Mouse (Mus musculus) liver, embryonic 13.5 days (tissue): ENCODE data around the gene 6330409D20Rik. TPM values are rescaled to one million over a fixed set of nuclear protein-coding genes. Genes with fewer than 3 reads are reported as not detected.
A peak's percentile ranks its signal among the peaks of the same experiment; 100 is the strongest.

Source experiments
- ATAC-seq: fragments of 200-750 bp; cut with Nextera tagmentation; 2 replicates; pipeline ENCODE4 v1.8.0; 2017; ENCODE audit warnings: low read depth, mild to moderate bottlenecking, moderate number of reproducible peaks, moderate library complexity
- DNase-seq: peaks from one replicate; pipeline ENCODE4 v3.0.0; 2022
- H3K27ac ChIP-seq: fragments of 300-500 bp; sonication (generic); 2 replicates; pipeline ENCODE4 v1.5.1; 2015; ENCODE audit warnings: moderate library complexity, mild to moderate bottlenecking, inconsistent platforms
- H3K27me3 ChIP-seq: fragments of 300-500 bp; sonication (generic); 2 replicates; pipeline ENCODE4 v1.6.1; 2015; ENCODE audit warnings: mild to moderate bottlenecking, inconsistent platforms
- H3K36me3 ChIP-seq: fragments of 300-500 bp; sonication (generic); 2 replicates; pipeline ENCODE4 v1.6.1; 2015; ENCODE audit warnings: mild to moderate bottlenecking, inconsistent platforms
- H3K4me1 ChIP-seq: fragments of 300-500 bp; sonication (generic); replicated peaks from 2 replicates; pipeline ENCODE4 v1.6.1; 2015; ENCODE audit warnings: inconsistent platforms
- H3K4me2 ChIP-seq: fragments of 300-500 bp; sonication (generic); 2 replicates; pipeline ENCODE4 v1.6.1; 2015; ENCODE audit warnings: inconsistent platforms, mild to moderate bottlenecking, moderate library complexity
- H3K4me3 ChIP-seq: fragments of 300-500 bp; sonication (generic); replicated peaks from 2 replicates; pipeline ENCODE4 v1.5.1; 2015; ENCODE audit warnings: mild to moderate bottlenecking, inconsistent platforms
- H3K9ac ChIP-seq: fragments of 300-500 bp; sonication (generic); 2 replicates; pipeline ENCODE4 v1.6.1; 2015; ENCODE audit warnings: mild to moderate bottlenecking, inconsistent platforms
- H3K9me3 ChIP-seq: fragments of 300-500 bp; sonication (generic); replicated peaks from 2 replicates; pipeline ENCODE4 v1.6.1; 2016; ENCODE audit warnings: inconsistent platforms
- WGBS: fragments of 180-500 bp; shearing (Covaris S2); methylation state at CpG from one replicate; pipeline ENCODE4 v1.1.7; 2015; ENCODE audit not compliant: insufficient replicate concordance; 5-methylcytosine and 5-hydroxymethylcytosine counted together
- polyA plus RNA-seq: library from polyadenylated mRNA; unstranded; fragments of >200 nt; fragmentation: Nextera tagmentation; extraction: Ambion mirVana; gene quantifications from 2 replicates; pipeline ENCODE4 v1.2.1, GENCODE M21; 2015

Gene 6330409D20Rik
- polyA plus RNA-seq, 1 experiment from 2014 or later, result not detected

DNA sequence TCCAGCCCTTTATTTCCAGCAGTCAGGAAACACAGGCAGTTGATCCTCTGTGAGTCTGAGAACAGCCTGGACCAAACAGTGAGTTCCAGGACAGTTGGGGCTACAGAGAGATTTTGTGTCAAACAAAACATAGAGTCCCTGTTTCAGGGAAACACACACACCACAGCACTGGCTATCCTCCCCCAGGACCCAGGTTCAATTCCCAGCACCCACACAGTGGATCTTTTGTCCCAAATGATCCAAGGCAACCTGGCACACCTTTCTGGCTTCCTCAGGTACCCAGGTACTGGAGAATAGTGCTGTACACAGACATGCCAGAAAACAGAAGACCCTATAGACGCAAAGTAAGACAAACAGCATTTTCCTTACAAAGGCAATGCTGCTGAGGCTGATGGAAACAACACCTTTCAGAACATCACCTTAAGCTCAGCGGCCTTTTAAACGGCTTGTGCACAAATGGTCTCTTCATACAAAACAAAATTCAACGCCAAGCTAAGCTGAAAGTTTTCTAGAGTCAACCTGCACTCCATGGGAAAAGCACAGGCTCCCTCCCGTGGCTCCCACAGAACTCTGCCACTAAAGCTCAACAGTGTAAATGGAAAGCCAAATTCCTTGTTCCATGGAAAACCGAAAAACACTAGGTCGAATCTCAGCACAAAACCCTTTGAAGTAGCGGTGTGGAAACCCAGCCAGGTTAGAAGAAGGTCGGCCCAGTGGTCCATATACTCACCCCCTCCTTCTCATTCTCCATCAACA lies 29.3 kb downstream of the 6330409D20Rik start:
- Histone ChIP-seq H3K9ac (peak overlapping the region; percentile 90), H3K4me3 (peak overlapping the region; percentile 93), H3K27ac (peak overlapping the region; percentile 91), H3K36me3 (peaks cover 52% of the 10 kb centered on the region), H3K9me3 (no peaks in the 10 kb centered on the region), H3K4me2 (peak overlapping the region; percentile 89), H3K27me3 (no peaks in the 10 kb centered on the region), H3K4me1 (peaks cover 53% of the 10 kb centered on the region)
- WGBS, result 16% methylated on average over 9 of the region's 9 CpGs
- ATAC-seq (no peak), DNase-seq (no peak)

DNA sequence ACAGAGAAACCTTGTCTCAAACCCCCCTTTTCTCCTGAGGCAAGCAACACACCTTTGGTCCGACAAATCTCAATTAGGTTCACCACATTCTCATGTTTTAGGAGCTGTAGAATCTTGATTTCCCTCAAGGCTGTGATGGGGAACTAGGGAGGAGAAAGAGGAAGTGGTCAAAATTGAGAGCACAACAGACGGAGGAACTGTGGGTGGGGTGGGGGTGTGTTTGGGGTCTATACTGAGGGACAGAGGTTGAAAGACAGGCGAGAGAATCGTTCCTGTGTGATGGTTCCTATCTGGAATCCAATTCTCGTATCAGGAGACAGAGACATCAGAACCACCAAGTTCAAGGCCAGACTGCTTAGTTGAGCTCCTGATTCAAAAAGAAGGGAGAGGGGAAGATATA lies 30.4 kb downstream of the 6330409D20Rik start:
- WGBS, result 32% methylated on average over 5 of the region's 5 CpGs
- Histone ChIP-seq H3K4me1 (peaks cover 53% of the 10 kb centered on the region), H3K4me2 (peak overlapping the region; percentile 12)

DNA sequence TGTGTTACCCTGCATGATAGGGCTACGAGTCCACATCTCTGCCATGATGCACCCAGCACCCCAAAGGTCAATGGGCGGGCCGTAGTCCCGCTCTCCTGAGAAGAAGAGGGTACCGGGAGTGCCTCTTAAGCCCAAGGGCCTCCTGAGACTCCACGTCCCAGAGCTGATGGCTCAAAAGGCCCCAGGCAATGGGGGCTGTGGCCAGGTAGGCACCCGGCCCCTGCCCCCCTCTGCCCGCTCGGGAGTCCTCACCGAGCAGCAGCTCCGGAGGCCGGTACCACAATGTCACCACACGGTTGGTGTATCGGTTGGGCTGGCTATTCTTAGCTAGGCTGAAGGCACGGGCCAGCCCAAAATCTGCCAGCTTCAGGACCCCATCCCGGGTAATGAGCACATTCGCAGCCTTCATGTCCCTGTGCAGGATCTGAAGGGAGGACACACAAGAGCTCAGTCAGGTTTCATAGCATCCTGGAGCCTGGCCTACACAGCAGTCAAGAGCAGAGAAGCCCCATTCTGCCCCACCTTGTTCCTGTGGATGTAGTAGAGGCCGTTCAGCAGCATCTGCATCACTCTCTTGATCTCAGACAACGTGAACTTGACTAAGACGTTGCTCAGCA lies 31.2 kb downstream of the 6330409D20Rik start:
- no peak overlapping the region for H3K4me3 ChIP-seq
- ATAC-seq, result no peak
- no peaks in the 10 kb centered on the region for H3K9me3 ChIP-seq
- H3K27ac ChIP-seq, result no peak overlapping the region
- 0 out of 2 replicates have a peak overlapping the region, but pooled peaks have one; percentile 12 for H3K4me2 ChIP-seq
- H3K36me3 ChIP-seq, result peaks cover 70% of the 10 kb centered on the region
- H3K27me3 ChIP-seq, result no peaks in the 10 kb centered on the region
- peaks cover 47% of the 10 kb centered on the region for H3K4me1 ChIP-seq
- 85% methylated on average over 20 of the region's 20 CpGs for WGBS
- no peak for DNase-seq
- H3K9ac ChIP-seq, result no peak overlapping the region; the same call in 1 of the 2 replicates

More for the DNA sequence above, 30.4 kb downstream of the 6330409D20Rik start:
- DNase-seq, result no peak
- ATAC-seq, result no peak
- Histone ChIP-seq H3K9me3 (no peaks in the 10 kb centered on the region), H3K4me3 (0 out of 2 replicates have a peak overlapping the region, but pooled peaks have one; percentile 93), H3K9ac (no peak overlapping the region), H3K27ac (no peak overlapping the region), H3K27me3 (no peaks in the 10 kb centered on the region), H3K36me3 (peaks cover 62% of the 10 kb centered on the region)

DNA sequence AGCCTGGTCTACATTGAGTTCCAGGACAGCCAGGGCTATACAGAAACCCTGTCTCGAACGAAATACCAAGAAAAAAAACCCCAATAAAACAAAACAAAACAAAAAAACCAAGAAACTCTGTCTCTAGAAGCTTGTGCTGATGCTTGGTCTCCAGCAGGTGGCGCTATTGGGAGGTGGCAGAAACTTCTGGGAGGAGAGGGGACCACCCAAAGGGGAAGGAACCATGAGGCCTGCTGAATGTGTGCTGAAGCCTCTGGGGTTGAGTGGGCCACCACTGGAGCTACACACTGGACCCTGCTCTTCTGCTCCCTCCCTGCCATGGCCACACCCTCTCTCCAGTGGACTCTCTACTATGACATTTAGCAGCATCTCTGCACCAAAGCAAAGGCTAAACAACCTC lies 32.2 kb downstream of the 6330409D20Rik start:
- no peak overlapping the region for H3K27ac ChIP-seq
- H3K36me3 ChIP-seq, result peaks cover 80% of the 10 kb centered on the region
- H3K9ac ChIP-seq, result no peak overlapping the region
- H3K4me2 ChIP-seq, result no peak overlapping the region
- no peak overlapping the region for H3K4me3 ChIP-seq
- DNase-seq (peak; percentile 49), ATAC-seq (no peak)
- H3K27me3 ChIP-seq, result no peaks in the 10 kb centered on the region
- WGBS, result 31% methylated on average over 3 of the region's 3 CpGs
- peaks cover 39% of the 10 kb centered on the region for H3K4me1 ChIP-seq
- no peaks in the 10 kb centered on the region for H3K9me3 ChIP-seq

DNA sequence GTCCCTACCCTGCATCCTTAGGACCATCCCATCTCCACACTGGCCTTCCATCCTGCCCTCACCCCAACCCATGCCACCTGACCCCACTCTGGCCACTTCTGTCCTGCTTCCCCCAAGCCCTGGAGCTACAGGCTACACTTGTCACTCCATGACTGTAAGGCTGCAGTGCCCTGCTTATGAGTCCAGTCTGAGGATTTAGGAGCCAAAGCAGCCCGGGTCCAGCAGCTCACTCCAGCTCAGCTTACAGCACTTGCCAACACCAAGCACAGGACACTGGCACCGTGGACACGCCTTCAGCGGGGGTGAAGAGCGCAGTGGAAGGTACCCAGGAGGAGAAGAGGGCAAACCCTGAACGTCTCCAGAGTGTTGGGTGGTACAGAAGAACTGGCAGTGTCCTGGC lies 33.8 kb downstream of the 6330409D20Rik start:
- Histone ChIP-seq H3K27ac (no peak overlapping the region), H3K4me1 (peaks cover 44% of the 10 kb centered on the region), H3K9ac (no peak overlapping the region), H3K36me3 (peaks cover 91% of the 10 kb centered on the region), H3K27me3 (no peaks in the 10 kb centered on the region), H3K4me3 (no peak overlapping the region), H3K9me3 (no peaks in the 10 kb centered on the region), H3K4me2 (no peak overlapping the region)
- WGBS, result 86% methylated on average over 6 of the region's 6 CpGs
- DNase-seq (no peak), ATAC-seq (no peak)

DNA sequence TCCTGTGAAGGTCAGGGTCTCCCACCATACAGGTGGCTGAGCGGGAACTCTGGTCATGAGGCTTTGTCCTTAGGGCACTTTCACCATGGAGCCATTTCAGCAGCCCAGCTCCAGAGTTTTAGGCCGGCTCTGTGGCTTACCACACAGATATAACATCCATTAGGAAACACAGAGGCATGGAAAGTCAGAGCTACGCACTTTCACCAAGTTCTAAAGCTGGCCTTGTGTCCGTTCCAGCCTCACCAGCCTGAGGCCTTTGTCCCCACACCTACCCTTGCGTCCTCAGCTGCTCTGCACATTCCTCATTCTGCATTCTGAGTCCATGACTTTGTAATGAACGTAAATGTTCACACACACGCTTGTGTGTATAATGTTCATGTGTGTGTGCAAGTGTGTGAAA lies 35.8 kb downstream of the 6330409D20Rik start:
- H3K4me1 ChIP-seq, result peaks cover 34% of the 10 kb centered on the region
- no peak overlapping the region for H3K4me3 ChIP-seq
- DNase-seq (no peak), ATAC-seq (no peak)
- WGBS, result 79% methylated on average over 7 of the region's 7 CpGs
- H3K27me3 ChIP-seq, result no peaks in the 10 kb centered on the region
- peaks cover 75% of the 10 kb centered on the region for H3K36me3 ChIP-seq
- no peak overlapping the region for H3K4me2 ChIP-seq
- H3K9me3 ChIP-seq, result no peaks in the 10 kb centered on the region
- H3K9ac ChIP-seq, result no peak overlapping the region
- H3K27ac ChIP-seq, result peak overlapping the region; percentile 80

DNA sequence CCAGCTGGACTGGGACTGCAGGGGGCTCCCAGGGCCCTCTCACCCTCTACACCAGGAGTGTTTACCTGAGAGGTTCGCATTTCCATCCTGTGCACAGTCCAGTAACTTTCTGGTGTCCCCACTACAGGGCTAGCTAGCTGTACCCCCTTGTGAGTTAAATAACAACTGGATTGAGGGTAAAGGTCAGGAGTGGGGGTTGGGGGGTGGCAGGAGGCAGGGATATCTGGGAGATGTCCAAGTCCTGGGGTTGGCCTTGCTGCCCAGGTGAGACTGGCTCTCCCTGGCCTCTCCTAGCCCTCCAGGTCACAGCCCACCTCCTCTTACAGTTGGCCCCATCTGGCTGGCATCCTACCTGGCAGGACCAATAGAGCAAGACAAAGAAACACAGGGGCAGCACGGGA lies 36.8 kb downstream of the 6330409D20Rik start, which contains the start of gene Fpgs:
TSS of gene Fpgs (minus strand) at position 125 of the 401 bp plus-strand sequence.
- Histone ChIP-seq H3K36me3 (peaks cover 65% of the 10 kb centered on the region), H3K27me3 (no peaks in the 10 kb centered on the region), H3K27ac (peak within 1 kb of the TSS; percentile 80), H3K9me3 (no peaks in the 10 kb centered on the region), H3K9ac (peak within 1 kb of the TSS; percentile 22; the same call in 1 of the 2 replicates), H3K4me2 (peak within 1 kb of the TSS; percentile 44), H3K4me3 (peak within 1 kb of the TSS; percentile 27), H3K4me1 (peaks cover 24% of the 10 kb centered on the region)
- 67% methylated on average over 2 of the region's 2 CpGs for WGBS
- DNase-seq (no peak), ATAC-seq (peak; percentile 54)

DNA sequence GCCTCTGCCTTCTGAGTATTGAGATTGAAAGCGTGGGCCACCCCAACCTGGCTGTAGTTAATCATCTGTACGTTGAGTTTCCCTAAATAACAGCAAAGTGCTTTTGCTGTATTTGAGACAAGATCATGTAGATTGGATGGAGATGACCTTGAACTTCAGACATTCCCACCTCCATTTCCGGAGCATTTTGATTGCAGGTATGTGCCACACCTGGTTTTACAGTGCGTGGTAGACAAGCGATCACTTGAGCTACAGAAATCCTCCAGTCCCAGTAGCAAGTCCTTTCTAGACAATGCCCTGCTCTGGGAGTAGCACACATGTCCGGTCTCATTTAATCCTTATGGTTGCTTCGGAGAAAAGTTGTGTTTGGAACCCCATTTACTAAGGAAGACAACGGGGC lies 37.8 kb downstream of the 6330409D20Rik start:
- DNase-seq (no peak), ATAC-seq (no peak)
- H3K4me3 ChIP-seq, result 0 out of 2 replicates have a peak overlapping the region, but pooled peaks have one; percentile 27
- peak overlapping the region; percentile 44 for H3K4me2 ChIP-seq
- H3K27me3 ChIP-seq, result no peaks in the 10 kb centered on the region
- peaks cover 55% of the 10 kb centered on the region for H3K36me3 ChIP-seq
- no peaks in the 10 kb centered on the region for H3K9me3 ChIP-seq
- H3K27ac ChIP-seq, result no peak overlapping the region
- H3K9ac ChIP-seq, result no peak overlapping the region; the same call in 1 of the 2 replicates
- H3K4me1 ChIP-seq, result peaks cover 20% of the 10 kb centered on the region
- 77% methylated on average over 8 of the region's 8 CpGs for WGBS

DNA sequence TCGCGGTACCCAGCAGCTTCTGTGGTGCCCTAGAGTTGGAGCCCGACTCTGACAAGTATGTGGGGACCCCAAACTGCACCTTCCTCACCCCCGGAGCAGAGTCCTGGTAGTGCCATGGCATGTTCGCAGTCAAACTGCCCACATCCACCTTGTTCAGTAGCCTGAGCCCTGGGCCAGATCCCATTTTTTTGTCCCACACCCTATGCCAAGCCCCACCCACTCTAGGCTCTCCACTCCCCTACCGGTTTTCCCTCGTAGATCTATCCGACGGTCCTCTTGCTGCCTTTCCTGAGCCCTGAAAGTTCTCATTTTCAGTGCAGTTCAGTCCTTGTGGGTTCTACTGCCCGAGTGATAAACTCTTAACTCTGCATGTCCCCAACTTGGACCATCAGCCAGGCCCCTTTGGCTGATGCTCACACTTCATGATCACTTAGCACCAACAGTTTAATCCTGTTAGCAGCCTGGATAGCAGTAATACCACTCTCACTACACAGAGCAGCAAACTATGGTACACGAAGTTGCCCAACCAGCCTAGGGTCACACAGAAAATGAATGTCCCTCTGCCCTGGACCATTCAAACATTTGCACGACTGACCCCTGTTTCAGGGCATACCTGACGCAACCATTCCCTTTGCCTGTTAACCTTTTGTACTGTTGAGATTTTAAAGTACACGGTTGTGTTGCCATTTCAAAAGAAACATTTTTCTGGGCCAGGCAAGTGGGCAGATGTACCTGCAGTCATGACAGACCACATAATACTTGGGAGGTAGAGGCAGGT lies 39.7 kb downstream of the 6330409D20Rik start:
- Histone ChIP-seq H3K9me3 (no peaks in the 10 kb centered on the region), H3K4me3 (no peak overlapping the region), H3K36me3 (peaks cover 36% of the 10 kb centered on the region), H3K27me3 (no peaks in the 10 kb centered on the region), H3K9ac (peak overlapping the region; percentile 22; the same call in 1 of the 2 replicates), H3K4me1 (peaks cover 20% of the 10 kb centered on the region), H3K4me2 (0 out of 2 replicates have a peak overlapping the region, but pooled peaks have one; percentile 25), H3K27ac (peak overlapping the region; percentile 68)
- 71% methylated on average over 14 of the region's 14 CpGs for WGBS
- peak; percentile 59 for ATAC-seq
- DNase-seq, result no peak

DNA sequence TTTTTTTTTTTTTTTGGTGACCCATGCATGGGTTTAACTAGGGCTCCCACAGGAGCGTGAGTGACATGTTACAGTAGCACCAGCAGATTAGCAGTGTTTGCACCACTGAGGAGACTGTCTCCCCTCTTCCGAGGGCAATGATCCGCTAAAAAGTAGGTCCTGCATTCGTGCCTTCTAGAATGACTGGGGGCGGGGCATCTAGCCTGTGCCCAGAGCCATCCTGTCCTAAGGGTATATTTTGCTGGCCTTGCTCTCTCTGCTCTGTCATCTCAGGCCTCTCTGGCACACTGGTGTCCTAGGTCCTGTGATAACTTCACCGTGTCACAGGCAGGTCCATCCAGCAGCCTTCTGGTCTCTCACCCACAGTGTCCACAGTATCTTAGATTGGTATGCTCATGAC lies 41.1 kb downstream of the 6330409D20Rik start:
- Histone ChIP-seq H3K9me3 (no peaks in the 10 kb centered on the region), H3K4me1 (peaks cover 20% of the 10 kb centered on the region), H3K4me3 (no peak overlapping the region), H3K36me3 (peaks cover 22% of the 10 kb centered on the region), H3K4me2 (no peak overlapping the region), H3K27ac (no peak overlapping the region), H3K9ac (no peak overlapping the region), H3K27me3 (no peaks in the 10 kb centered on the region)
- WGBS, result 73% methylated on average over 6 of the region's 6 CpGs
- DNase-seq (no peak), ATAC-seq (no peak)

DNA sequence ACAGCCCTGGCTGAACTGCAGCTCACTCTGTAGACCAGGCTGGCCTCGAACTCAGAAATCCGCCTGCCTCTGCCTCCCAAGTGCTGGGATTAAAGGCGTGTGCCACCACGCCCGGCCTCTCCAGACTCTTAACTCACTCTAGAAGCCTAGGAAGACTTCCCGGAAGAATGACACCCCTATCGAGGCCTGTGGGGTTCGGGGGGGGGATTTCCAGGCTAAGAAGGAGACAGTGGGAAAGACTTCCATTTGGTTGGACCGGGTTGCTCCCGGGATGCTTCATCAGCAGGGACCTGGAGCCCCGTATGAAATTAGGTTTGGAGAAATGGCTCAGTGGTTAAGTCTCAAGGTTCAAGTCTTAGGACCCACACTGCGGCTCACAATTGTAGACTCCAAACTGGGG lies 46.1 kb downstream of the 6330409D20Rik start:
- H3K9ac ChIP-seq, result 0 out of 2 replicates have a peak overlapping the region, but pooled peaks have one; percentile 52
- no peak for DNase-seq
- whole genome bisulfite sequencing, result 75% methylated on average over 12 of the region's 12 CpGs

More for the DNA sequence above, 46.1 kb downstream of the 6330409D20Rik start:
- H3K9me3 ChIP-seq, result no peaks in the 10 kb centered on the region
- H3K36me3 ChIP-seq, result 0 out of 2 replicates have a peak, but pooled peaks cover 2% of the 10 kb centered on the region
- peak overlapping the region; percentile 82; the same call in 1 of the 2 replicates for H3K4me3 ChIP-seq
- H3K4me1 ChIP-seq, result peaks cover 46% of the 10 kb centered on the region
- H3K4me2 ChIP-seq, result peak overlapping the region; percentile 98
- no peaks in the 10 kb centered on the region for H3K27me3 ChIP-seq
- H3K27ac ChIP-seq, result peak overlapping the region; percentile 55; the same call in 1 of the 2 replicates
- ATAC-seq, result no peak
